ENCODE assay signal across 8 mouse cellular contexts in the genomic region with DNA sequence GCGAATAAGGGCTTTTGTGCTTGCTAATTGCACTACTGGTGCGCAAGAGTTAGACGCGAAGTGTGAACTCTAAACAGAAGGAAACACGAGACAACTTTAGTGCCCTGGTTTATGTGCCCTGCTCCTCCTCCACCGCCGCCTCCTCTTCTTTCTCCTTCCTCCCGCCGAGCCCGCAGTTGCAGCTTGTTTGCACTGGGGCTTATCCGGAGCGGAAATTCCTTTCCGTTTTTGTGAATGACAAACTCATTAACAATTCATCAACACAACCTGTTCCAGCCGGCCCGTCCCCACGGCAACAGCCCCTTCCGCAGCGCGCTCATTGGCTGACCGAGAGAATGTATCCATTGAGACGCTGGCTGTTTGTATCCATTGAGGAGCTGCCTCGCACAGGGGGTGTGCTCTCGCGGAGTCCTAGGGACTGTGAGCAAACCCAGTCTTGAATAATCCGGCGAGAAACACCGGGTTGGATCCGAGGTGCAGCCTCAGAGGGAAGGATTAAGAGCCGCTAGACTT. TPM values are rescaled to one million over a fixed set of nuclear protein-coding genes. Genes with fewer than 3 reads are reported as not detected.
DNase-seq lines count a peak whose midpoint lies in the region; ATAC-seq and TF ChIP-seq lines count a peak whose summit lies in the region.

A gene (plus strand): TSS at position 365 of the 513 bp plus-strand sequence.

- H3K36me3 ChIP-seq in heart, embryonic 12.5 days, result peaks cover 14% of the 10 kb centered on the region
- 0 out of 2 replicates have a peak, but pooled peaks cover 6% of the 10 kb centered on the region for H3K36me3 ChIP-seq in kidney, postnatal 0 days (ENCODE audit: insufficient read depth, low read length)
- H3K36me3 ChIP-seq in liver, embryonic 11.5 days (ENCODE audit: control insufficient read depth, insufficient read depth, low read length), result no peaks in the 10 kb centered on the region; the same call in 1 of the 2 replicates
- H3K36me3 ChIP-seq in stomach, embryonic 14.5 days (ENCODE audit: control insufficient read depth, insufficient read depth, low read length), result peaks cover 6% of the 10 kb centered on the region; the same call in 1 of the 2 replicates

- H3K9ac ChIP-seq in heart, embryonic 12.5 days, result peak within 1 kb of the TSS; percentile 93
- peak within 1 kb of the TSS; percentile 96 for H3K9ac ChIP-seq in kidney, postnatal 0 days (ENCODE audit: low read depth, low read length)
- peak within 1 kb of the TSS; percentile 78 for H3K9ac ChIP-seq in liver, embryonic 11.5 days (ENCODE audit: low read depth, low read length)
- peak within 1 kb of the TSS; percentile 67 for H3K9ac ChIP-seq in stomach, embryonic 14.5 days (replicated peaks; ENCODE audit: low read depth, low read length)

- TF ChIP-seq CTCF in bone marrow, adult 2 months (IDR thresholded peaks at IDR 0.05; ENCODE audit: control insufficient read depth, insufficient read depth, low read length), result no peak
- TF ChIP-seq CTCF in kidney, postnatal 0 days (IDR thresholded peaks at IDR 0.05; ENCODE audit: low read depth), result no peak; the same call in 1 of the 2 replicates

- under 1% methylated on average over 29 of the region's 29 CpGs for WGBS in bone marrow, adult 2 months
- WGBS in heart, embryonic 12.5 days, result under 1% methylated on average over 29 of the region's 29 CpGs
- WGBS in kidney, postnatal 0 days, result under 1% methylated on average over 29 of the region's 29 CpGs
- WGBS in liver, embryonic 11.5 days, result under 1% methylated on average over 29 of the region's 29 CpGs
- WGBS in stomach, embryonic 14.5 days, result under 1% methylated on average over 29 of the region's 29 CpGs

- H3K4me1 ChIP-seq in bone marrow, adult 2 months (ENCODE audit: control insufficient read depth, insufficient read depth, low read length), result no peaks in the 10 kb centered on the region; the same call in 1 of the 2 replicates
- H3K4me1 ChIP-seq in heart, embryonic 12.5 days (replicated peaks), result peaks cover 13% of the 10 kb centered on the region
- peaks cover 8% of the 10 kb centered on the region for H3K4me1 ChIP-seq in kidney, postnatal 0 days (replicated peaks; ENCODE audit: insufficient read depth, low read length)
- peaks cover 6% of the 10 kb centered on the region; the same call in 1 of the 2 replicates for H3K4me1 ChIP-seq in liver, embryonic 11.5 days (replicated peaks; ENCODE audit: control insufficient read depth, insufficient read depth, low read length)
- H3K4me1 ChIP-seq in stomach, embryonic 14.5 days (ENCODE audit: control insufficient read depth, insufficient read depth, low read length), result peaks cover 14% of the 10 kb centered on the region

- H3K27me3 ChIP-seq in heart, embryonic 12.5 days (replicated peaks), result no peaks in the 10 kb centered on the region
- no peaks in the 10 kb centered on the region for H3K27me3 ChIP-seq in kidney, postnatal 0 days (ENCODE audit: insufficient read depth, low read length)
- H3K27me3 ChIP-seq in liver, embryonic 11.5 days (replicated peaks; ENCODE audit: control insufficient read depth, insufficient read depth, low read length), result peaks cover 16% of the 10 kb centered on the region
- no peaks in the 10 kb centered on the region for H3K27me3 ChIP-seq in stomach, embryonic 14.5 days (ENCODE audit: control insufficient read depth, insufficient read depth, low read length)

- TF ChIP-seq POLR2A in bone marrow, adult 2 months (IDR thresholded peaks at IDR 0.05; ENCODE audit: borderline replicate concordance, control insufficient read depth, low read depth, low read length), result peak; percentile 86

- no peaks in the 10 kb centered on the region for H3K9me3 ChIP-seq in heart, embryonic 12.5 days (replicated peaks)
- H3K9me3 ChIP-seq in kidney, postnatal 0 days (replicated peaks; ENCODE audit: low read length), result no peaks in the 10 kb centered on the region
- H3K9me3 ChIP-seq in liver, embryonic 11.5 days (ENCODE audit: control insufficient read depth, low read length), result no peaks in the 10 kb centered on the region
- no peaks in the 10 kb centered on the region for H3K9me3 ChIP-seq in stomach, embryonic 14.5 days (ENCODE audit: control insufficient read depth, low read depth, low read length)

- H3K27ac ChIP-seq in bone marrow, adult 2 months (ENCODE audit: control insufficient read depth, insufficient read depth, low read depth, low read length, poor library complexity), result peak within 1 kb of the TSS; percentile 98
- H3K27ac ChIP-seq in heart, embryonic 12.5 days (ENCODE audit: poor library complexity, severe bottlenecking), result peak within 1 kb of the TSS; percentile 97
- H3K27ac ChIP-seq in kidney, postnatal 0 days, result peak within 1 kb of the TSS; percentile 99
- H3K27ac ChIP-seq in liver, embryonic 11.5 days (ENCODE audit: low read depth, low read length), result peak within 1 kb of the TSS; percentile 95
- H3K27ac ChIP-seq in stomach, embryonic 14.5 days (ENCODE audit: low read length), result peak within 1 kb of the TSS; percentile 96

- peak within 1 kb of the TSS; percentile 87 for H3K4me3 ChIP-seq in bone marrow, adult 2 months (replicated peaks; ENCODE audit: control insufficient read depth, low read depth, low read length)
- H3K4me3 ChIP-seq in heart, embryonic 12.5 days, result peak within 1 kb of the TSS; percentile 92
- peak within 1 kb of the TSS; percentile 94 for H3K4me3 ChIP-seq in kidney, postnatal 0 days (replicated peaks; ENCODE audit: low read depth, low read length)
- peak within 1 kb of the TSS; percentile 74 for H3K4me3 ChIP-seq in liver, embryonic 11.5 days (ENCODE audit: low read depth, low read length)
- peak within 1 kb of the TSS; percentile 53 for H3K4me3 ChIP-seq in stomach, embryonic 14.5 days (ENCODE audit: low read depth, low read length)

- peak; percentile 97 for DNase-seq in A20 (ENCODE audit: low read depth, low spot score)
- DNase-seq in kidney, postnatal 0 days (ENCODE audit: low spot score), result peak; percentile 99
- DNase-seq in liver, embryonic 11.5 days (ENCODE audit: low spot score), result peak; percentile 90
- DNase-seq in naive thymus-derived CD4-positive, alpha-beta T cell, adult 2 months (ENCODE audit: low read depth), result peak; percentile 93

- H3K4me2 ChIP-seq in heart, embryonic 12.5 days, result peak within 1 kb of the TSS; percentile 85
- peak within 1 kb of the TSS; percentile 86 for H3K4me2 ChIP-seq in kidney, postnatal 0 days (ENCODE audit: low read length)
- peak within 1 kb of the TSS; percentile 92 for H3K4me2 ChIP-seq in liver, embryonic 11.5 days
- H3K4me2 ChIP-seq in stomach, embryonic 14.5 days (replicated peaks; ENCODE audit: low read depth, low read length), result peak within 1 kb of the TSS; percentile 76

- peak; percentile 46; the same call in 1 of the 2 replicates for ATAC-seq in erythroid progenitor cell, adult 5-6 weeks (replicated peaks; ENCODE audit: low FRiP score, poor library complexity, severe bottlenecking)
- ATAC-seq in heart, embryonic 12.5 days (ENCODE audit: insufficient number of reproducible peaks, low FRiP score), result peak; percentile 92
- ATAC-seq in kidney, postnatal 0 days (replicated peaks; ENCODE audit: low FRiP score, low read depth), result peak; percentile 96
- ATAC-seq in liver, embryonic 11.5 days (replicated peaks; ENCODE audit: low FRiP score), result peak; percentile 89
- ATAC-seq in stomach, embryonic 14.5 days (ENCODE audit: insufficient number of reproducible peaks, insufficient read depth, low FRiP score, low read depth), result peak; percentile 95

RNA-seq across cellular contexts. Expression of the gene that starts here (rescaled TPM):
- 19.3 and 43.1 TPM in 2 replicates for polyA plus RNA-seq in bone marrow, adult 2 months (2011; ENCODE audit: insufficient read depth, insufficient read length, low replicate concordance, missing spikeins)
- 8.4 and 27.0 TPM in 2 replicates for total RNA-seq in erythroid progenitor cell, adult 5-6 weeks (2015; ENCODE audit: low replicate concordance)
- 5.5 and 6.5 TPM in 2 replicates for total RNA-seq in erythroid progenitor cell, adult 5-6 weeks (2017; ENCODE audit: low replicate concordance)
- 52.6 and 57.1 TPM in 2 replicates for polyA plus RNA-seq in heart, embryonic 12.5 days (2016; fragmentation: Nextera tagmentation; extraction: Ambion mirVana)
- 70.2 and 73.4 TPM in 2 replicates for polyA plus RNA-seq in kidney, postnatal 0 days (2015; fragmentation: Nextera tagmentation; extraction: Ambion mirVana)
- polyA plus RNA-seq in liver, embryonic 11.5 days (2014; fragmentation: Nextera tagmentation; extraction: Ambion mirVana), result 37.6 and 40.3 TPM in 2 replicates
- polyA plus RNA-seq in stomach, embryonic 14.5 days (2014; fragmentation: Nextera tagmentation; extraction: Ambion mirVana), result 41.2 and 41.8 TPM in 2 replicates

Comparison
In these comparisons a context has a peak if more than half of its experiments do, and no peak if none do; other contexts are left out.
1. Peak in every context shown above with its lines: DNase-seq, ATAC-seq, H3K4me3 ChIP-seq and H3K27ac ChIP-seq.
2. ATAC-seq: peak in every context shown above with its lines; median percentile 96 in kidney, postnatal 0 days; 95 in stomach, embryonic 14.5 days; 92 in heart, embryonic 12.5 days; 89 in liver, embryonic 11.5 days; 46 in erythroid progenitor cell, adult 5-6 weeks.